Comparison of ENCODE assay signal across 24 mouse cellular contexts in genomic region chr15:84136473-84137415, GRCm38 (mm10). TPM values are rescaled to one million over a fixed set of nuclear protein-coding genes. Genes with fewer than 3 reads are reported as not detected.
DNase-seq lines count a peak whose midpoint lies in the region; ATAC-seq lines count a peak whose summit lies in the region.
"Had no signal": no experiment of that assay in that cellular context is flagged by ENCODE, and none has a peak within 500 bp of the region (broad histone marks: within the 10 kb centered on the region; RNA-seq: fewer than 3 reads in every experiment).

No protein-coding gene starts in this region.

- H3K4me2 ChIP-seq in forebrain, embryonic 13.5 days, result no peak overlapping the region
- no peak overlapping the region for H3K4me2 ChIP-seq in neural tube, embryonic 15.5 days
- H3K4me2 ChIP-seq: forebrain, embryonic 12.5 days; hindbrain, embryonic 13.5 days; liver, embryonic 11.5 days had no signal

- 23% methylated on average over 12 of the region's 12 CpGs for WGBS in forebrain, embryonic 10.5 days
- 12% methylated on average over 12 of the region's 12 CpGs for WGBS in forebrain, embryonic 13.5 days
- WGBS in neural tube, embryonic 15.5 days, result 24% methylated on average over 12 of the region's 12 CpGs
- WGBS in embryonic facial prominence, embryonic 10.5 days, result 26% methylated on average over 12 of the region's 12 CpGs

- peak overlapping the region; percentile 16; the same call in 1 of the 2 replicates for H3K4me3 ChIP-seq in forebrain, embryonic 10.5 days
- no peak overlapping the region for H3K4me3 ChIP-seq in forebrain, embryonic 13.5 days
- H3K4me3 ChIP-seq in neural tube, embryonic 15.5 days (replicated peaks), result no peak overlapping the region
- no peak overlapping the region for H3K4me3 ChIP-seq in embryonic facial prominence, embryonic 10.5 days
- H3K4me3 ChIP-seq: forebrain, embryonic 12.5 days; hindbrain, embryonic 13.5 days; left cerebral cortex, adult 2 months; megakaryocyte, embryonic 14.5 days had no signal

- H3K4me1 ChIP-seq in forebrain, embryonic 10.5 days, result peaks cover 43% of the 10 kb centered on the region
- peaks cover 13% of the 10 kb centered on the region; the same call in 1 of the 2 replicates for H3K4me1 ChIP-seq in forebrain, embryonic 13.5 days
- H3K4me1 ChIP-seq in neural tube, embryonic 15.5 days, result 0 out of 2 replicates have a peak, but pooled peaks cover 2% of the 10 kb centered on the region
- peaks cover 27% of the 10 kb centered on the region for H3K4me1 ChIP-seq in embryonic facial prominence, embryonic 10.5 days
- H3K4me1 ChIP-seq: megakaryocyte, embryonic 14.5 days had no signal

- H3K9me3 ChIP-seq in forebrain, embryonic 10.5 days, result no peaks in the 10 kb centered on the region
- 0 out of 2 replicates have a peak, but pooled peaks cover 3% of the 10 kb centered on the region for H3K9me3 ChIP-seq in forebrain, embryonic 13.5 days (replicated peaks)
- no peaks in the 10 kb centered on the region for H3K9me3 ChIP-seq in neural tube, embryonic 15.5 days (replicated peaks)
- H3K9me3 ChIP-seq in embryonic facial prominence, embryonic 10.5 days, result no peaks in the 10 kb centered on the region
- H3K9me3 ChIP-seq: forebrain, embryonic 12.5 days; hindbrain, embryonic 13.5 days had no signal

- ATAC-seq in forebrain, embryonic 13.5 days, result no peak
- ATAC-seq in neural tube, embryonic 15.5 days (ENCODE audit: low FRiP score), result no peak

- peak overlapping the region; percentile 72 for H3K27ac ChIP-seq in forebrain, embryonic 10.5 days
- H3K27ac ChIP-seq in forebrain, embryonic 13.5 days, result no peak overlapping the region
- H3K27ac ChIP-seq in neural tube, embryonic 15.5 days (replicated peaks), result no peak overlapping the region
- peak overlapping the region; percentile 69 for H3K27ac ChIP-seq in embryonic facial prominence, embryonic 10.5 days (replicated peaks)
- H3K27ac ChIP-seq: forebrain, embryonic 12.5 days; hindbrain, embryonic 13.5 days; left cerebral cortex, adult 2 months; stomach, postnatal 0 days had no signal

- H3K36me3 ChIP-seq in forebrain, embryonic 10.5 days (replicated peaks), result no peaks in the 10 kb centered on the region
- H3K36me3 ChIP-seq in forebrain, embryonic 13.5 days (ENCODE audit: poor library complexity, severe bottlenecking), result no peaks in the 10 kb centered on the region
- H3K36me3 ChIP-seq in neural tube, embryonic 15.5 days, result no peaks in the 10 kb centered on the region
- H3K36me3 ChIP-seq in embryonic facial prominence, embryonic 10.5 days (replicated peaks), result no peaks in the 10 kb centered on the region
- H3K36me3 ChIP-seq: forebrain, embryonic 12.5 days; hindbrain, embryonic 13.5 days had no signal

- H3K9ac ChIP-seq in forebrain, embryonic 13.5 days, result no peak overlapping the region
- H3K9ac ChIP-seq in neural tube, embryonic 15.5 days (replicated peaks), result no peak overlapping the region
- H3K9ac ChIP-seq: forebrain, embryonic 12.5 days; hindbrain, embryonic 13.5 days had no signal

- DNase-seq in forebrain, embryonic 10.5 days (ENCODE audit: extremely low spot score, low spot score), result peak; percentile 48
- DNase-seq in neural tube, embryonic 10.5 days (ENCODE audit: extremely low spot score, low spot score), result peak; percentile 33
- DNase-seq in embryonic facial prominence, embryonic 10.5 days (ENCODE audit: low spot score), result no peak
- DNase-seq in urinary bladder, postnatal 10 days (ENCODE audit: low spot score), result no peak
- no peak for DNase-seq in spleen, adult 18-20 months
- DNase-seq in B cell, adult 2 months, result no peak
- DNase-seq: cerebellum, adult 2 months; gastrocnemius, postnatal 10 days; kidney, adult 8-10 months; kidney, postnatal 25 days; layer of hippocampus, adult 9-11 months; lung, adult 2 months; right cerebral cortex, postnatal 4 days had no signal

- no peaks in the 10 kb centered on the region; the same call in 1 of the 2 replicates for H3K27me3 ChIP-seq in forebrain, embryonic 10.5 days (ENCODE audit: poor library complexity, severe bottlenecking)
- no peaks in the 10 kb centered on the region for H3K27me3 ChIP-seq in forebrain, embryonic 13.5 days
- no peaks in the 10 kb centered on the region for H3K27me3 ChIP-seq in neural tube, embryonic 15.5 days (replicated peaks)
- H3K27me3 ChIP-seq in embryonic facial prominence, embryonic 10.5 days (replicated peaks; ENCODE audit: low read depth, poor library complexity, severe bottlenecking), result no peaks in the 10 kb centered on the region
- H3K27me3 ChIP-seq: forebrain, embryonic 12.5 days; hindbrain, embryonic 13.5 days had no signal

RNA-seq across cellular contexts. Expression of gene Pnpla5, which starts 13.8 kb away (rescaled TPM):
- polyA plus RNA-seq in forebrain, embryonic 10.5 days (2016; fragmentation: Nextera tagmentation; extraction: Ambion mirVana), result not detected in 2 replicates
- not detected in 2 replicates for polyA plus RNA-seq in forebrain, embryonic 13.5 days (2015; fragmentation: Nextera tagmentation; extraction: Ambion mirVana)
- not detected in 2 replicates for polyA plus RNA-seq in neural tube, embryonic 15.5 days (2015; fragmentation: Nextera tagmentation; extraction: Ambion mirVana)
- not detected in 2 replicates for polyA plus RNA-seq in embryonic facial prominence, embryonic 10.5 days (2016; fragmentation: Nextera tagmentation; extraction: Ambion mirVana)
- polyA plus RNA-seq: cerebellum, adult 2 months; forebrain, embryonic 12.5 days; heart, embryonic 16.5 days; hindbrain, embryonic 13.5 days; intestine, embryonic 14.5 days; limb, embryonic 11.5 days; liver, embryonic 11.5 days; stomach, postnatal 0 days had no signal

RNA-seq across cellular contexts. Expression of gene Pnpla3, which starts 30.9 kb away (rescaled TPM):
- polyA plus RNA-seq in forebrain, embryonic 10.5 days (2016; fragmentation: Nextera tagmentation; extraction: Ambion mirVana), result 1.5 and 1.8 TPM in 2 replicates
- polyA plus RNA-seq in forebrain, embryonic 13.5 days (2015; fragmentation: Nextera tagmentation; extraction: Ambion mirVana), result 2.8 and 3.1 TPM in 2 replicates
- polyA plus RNA-seq in neural tube, embryonic 15.5 days (2015; fragmentation: Nextera tagmentation; extraction: Ambion mirVana), result 5.9 and 6.6 TPM in 2 replicates
- 0.89 and 1.5 TPM in 2 replicates for polyA plus RNA-seq in embryonic facial prominence, embryonic 10.5 days (2016; fragmentation: Nextera tagmentation; extraction: Ambion mirVana)
- polyA plus RNA-seq: limb, embryonic 11.5 days had no signal

RNA-seq across cellular contexts. Expression of gene Sult4a1, which starts 31.2 kb away (rescaled TPM):
- polyA plus RNA-seq in forebrain, embryonic 10.5 days (2016; fragmentation: Nextera tagmentation; extraction: Ambion mirVana), result 9.3 and 10.6 TPM in 2 replicates
- polyA plus RNA-seq in forebrain, embryonic 13.5 days (2015; fragmentation: Nextera tagmentation; extraction: Ambion mirVana), result 40.3 and 43.3 TPM in 2 replicates
- polyA plus RNA-seq in neural tube, embryonic 15.5 days (2015; fragmentation: Nextera tagmentation; extraction: Ambion mirVana), result 130 and 150 TPM in 2 replicates
- 6.9 and 8.7 TPM in 2 replicates for polyA plus RNA-seq in embryonic facial prominence, embryonic 10.5 days (2016; fragmentation: Nextera tagmentation; extraction: Ambion mirVana)

RNA-seq across cellular contexts. Expression of gene Samm50, which starts 55.3 kb away (rescaled TPM):
- 112 and 113 TPM in 2 replicates for polyA plus RNA-seq in forebrain, embryonic 10.5 days (2016; fragmentation: Nextera tagmentation; extraction: Ambion mirVana)
- polyA plus RNA-seq in forebrain, embryonic 13.5 days (2015; fragmentation: Nextera tagmentation; extraction: Ambion mirVana), result 84.4 and 91.5 TPM in 2 replicates
- 89.4 and 91.9 TPM in 2 replicates for polyA plus RNA-seq in neural tube, embryonic 15.5 days (2015; fragmentation: Nextera tagmentation; extraction: Ambion mirVana)
- 113 TPM in 2 replicates for polyA plus RNA-seq in embryonic facial prominence, embryonic 10.5 days (2016; fragmentation: Nextera tagmentation; extraction: Ambion mirVana)

Comparison
In these comparisons a context has a peak if more than half of its experiments do, and no peak if none do; other contexts are left out.
1. H3K27ac ChIP-seq: peak in forebrain, embryonic 10.5 days (single experiment) and embryonic facial prominence, embryonic 10.5 days (single experiment); none in forebrain, embryonic 13.5 days (single experiment) and neural tube, embryonic 15.5 days (single experiment).
2. DNase-seq: peak in forebrain, embryonic 10.5 days (single experiment) and neural tube, embryonic 10.5 days (single experiment); none in embryonic facial prominence, embryonic 10.5 days (single experiment), urinary bladder, postnatal 10 days (single experiment), spleen, adult 18-20 months (0 of 2) and B cell, adult 2 months (0 of 2).